Mouse (Mus musculus) c-Kit-negative CD71-positive TER-119-positive erythroid progenitor cells, embryonic 14.5 days (primary cell): ENCODE measurements around the gene Zxdc.

ENCODE experiments used
- DNase-seq: peaks from one replicate; pipeline ENCODE4 v3.0.0-alpha.2; 2013; ENCODE audit warnings: low read depth, low spot score

Gene Zxdc

DNA sequence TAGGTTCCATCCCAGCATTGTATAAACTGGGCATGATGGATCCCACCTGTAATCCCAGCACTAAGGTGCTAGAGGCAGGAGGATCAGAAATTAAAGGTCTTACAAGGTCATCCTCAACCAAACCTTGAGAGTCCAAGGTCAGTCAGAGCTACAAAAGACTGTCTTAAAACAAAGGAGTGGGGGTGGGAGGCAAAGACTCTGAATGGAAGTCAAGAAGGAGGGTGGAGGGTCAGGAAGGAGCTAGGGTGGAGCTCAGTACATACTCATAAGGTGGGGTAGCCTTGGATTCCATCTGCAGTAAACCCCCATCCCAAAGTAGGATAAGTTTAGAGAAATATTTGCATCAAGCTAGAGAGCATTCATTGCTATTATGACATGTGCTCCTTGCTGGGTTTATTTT is 83.3 kb downstream of the Zxdc start:
- DNase-seq: no peak
